Mouse (Mus musculus) yolk sac, embryonic 10.5 days (tissue): ENCODE data around the gene Lclat1.

Experiments used
- DNase-seq: peaks from one replicate; pipeline ENCODE4 v3.0.0-alpha.2; 2017; ENCODE audit warnings: low spot score

The Lclat1 gene

GRCm38 (mm10) chr17:73284301-73284700 is 176.5 kb downstream of the Lclat1 start:
- no peak for DNase-seq
